Mouse (Mus musculus) testis, postnatal 10 days (tissue): ENCODE measurements around the gene Slc27a4.

Experiments
- DNase-seq: peaks from one replicate; pipeline ENCODE4 v3.0.0; 2021; ENCODE audit warnings: low spot score

The Slc27a4 gene

GRCm38 (mm10) chr2:29820025-29820817, 17.8 kb downstream of the Slc27a4 start, which contains the start of gene Urm1:
Gene Urm1, plus strand, starts transcription at chr2:29820075.
- peak; percentile 81 for DNase-seq

- no peak for DNase-seq
Observed at GRCm38 (mm10) chr2:29826318-29826925, 24.0 kb downstream of the Slc27a4 start.

GRCm38 (mm10) chr2:29826926-29827708, 24.7 kb downstream of the Slc27a4 start:
- DNase-seq = peak; percentile 93

GRCm38 (mm10) chr2:29827709-29828024, 25.2 kb downstream of the Slc27a4 start:
- DNase-seq = no peak

- no peak for DNase-seq
Observed at GRCm38 (mm10) chr2:29831106-29831505, 28.7 kb downstream of the Slc27a4 start.

GRCm38 (mm10) chr2:29833796-29834195, 31.4 kb downstream of the Slc27a4 start:
- no peak for DNase-seq

GRCm38 (mm10) chr2:29835391-29835899, 33.0 kb downstream of the Slc27a4 start:
- no peak for DNase-seq

GRCm38 (mm10) chr2:29839460-29839859, 37.0 kb downstream of the Slc27a4 start:
- no peak for DNase-seq

- no peak for DNase-seq
Observed at GRCm38 (mm10) chr2:29843231-29844105, 41.0 kb downstream of the Slc27a4 start.

- no peak for DNase-seq
Observed at GRCm38 (mm10) chr2:29844115-29844514, 41.7 kb downstream of the Slc27a4 start.

GRCm38 (mm10) chr2:29844661-29845060, 42.2 kb downstream of the Slc27a4 start:
- DNase-seq = no peak

GRCm38 (mm10) chr2:29845636-29846035, 43.2 kb downstream of the Slc27a4 start:
- DNase-seq = no peak

GRCm38 (mm10) chr2:29846061-29846853, 43.8 kb downstream of the Slc27a4 start:
- no peak for DNase-seq

- no peak for DNase-seq
Observed at GRCm38 (mm10) chr2:29846911-29847310, 44.5 kb downstream of the Slc27a4 start.

GRCm38 (mm10) chr2:29849041-29849440, 46.6 kb downstream of the Slc27a4 start:
- no peak for DNase-seq

- no peak for DNase-seq
Observed at GRCm38 (mm10) chr2:29849841-29850480, 47.5 kb downstream of the Slc27a4 start.

GRCm38 (mm10) chr2:29852957-29853485, 50.6 kb downstream of the Slc27a4 start:
- no peak for DNase-seq

- DNase-seq = no peak
Observed at GRCm38 (mm10) chr2:29853736-29854135, 51.3 kb downstream of the Slc27a4 start.

GRCm38 (mm10) chr2:29855585-29856210, 53.3 kb downstream of the Slc27a4 start:
- DNase-seq = no peak
